Mouse (Mus musculus): ENCODE results near the gene Bmp7.

- TF ChIP-seq CTCF (conservative IDR thresholded peaks at IDR 0.05; ENCODE audit: low read length), result no peak
- TF ChIP-seq POU5F1 (IDR thresholded peaks at IDR 0.05; ENCODE audit: borderline replicate concordance, low read length), result no peak
These were observed 31.7 kb upstream of the Bmp7 start for GRCm38 (mm10) chr2:172971865-172972264.
